Mouse (Mus musculus) liver, adult 2 months (tissue): Measurements from ENCODE around the gene Gtf2a2.

Experiments used
- CTCF ChIP-seq: fragments of 200-500 bp; IDR thresholded peaks from 2 replicates; pipeline ENCODE4 v1.5.1; 2011; ENCODE audit warnings: low read depth, low read length, control low read depth
- POLR2A ChIP-seq: fragments of 200-500 bp; IDR thresholded peaks from 2 replicates; pipeline ENCODE4 v1.6.1; 2011; ENCODE audit warnings: low read length, control low read depth; ENCODE audit not compliant: insufficient read depth; ENCODE audit errors: extremely low read depth

DNA sequence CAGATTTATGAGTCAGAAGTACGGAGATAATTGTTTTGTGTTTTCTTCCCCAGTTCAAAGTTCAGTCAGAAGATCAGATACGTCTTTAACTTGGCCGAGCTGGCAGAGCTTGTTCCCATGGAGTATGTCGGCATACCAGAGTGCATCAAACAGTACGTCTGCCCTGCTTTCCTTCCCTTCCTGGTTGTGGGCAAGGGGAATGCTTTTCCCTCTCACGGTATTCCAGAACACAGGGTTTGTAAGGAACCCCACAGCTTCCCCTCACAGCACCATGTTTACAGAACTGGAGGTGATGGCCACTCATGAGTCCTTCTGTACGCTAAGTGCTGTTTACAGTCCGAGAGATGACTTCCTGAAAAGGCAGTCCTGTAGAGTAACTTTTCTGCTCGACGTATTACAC lies 8.8 kb upstream of the Gtf2a2 start:
- TF ChIP-seq POLR2A (no peak), CTCF (no peak)
